Mouse (Mus musculus) WW6 (cell line): ENCODE data around the gene Bcl2l14.
A peak's percentile ranks its signal among the peaks of the same experiment; 100 is the strongest.

ENCODE experiments used
- DNase-seq: peaks from one replicate; pipeline ENCODE4 v3.0.0-alpha.2; 2013; ENCODE audit warnings: low read depth, low spot score

Bcl2l14 gene

GRCm38 (mm10) chr6:134442219-134442618 is 46.1 kb downstream of the Bcl2l14 start:
- no peak for DNase-seq

DNA sequence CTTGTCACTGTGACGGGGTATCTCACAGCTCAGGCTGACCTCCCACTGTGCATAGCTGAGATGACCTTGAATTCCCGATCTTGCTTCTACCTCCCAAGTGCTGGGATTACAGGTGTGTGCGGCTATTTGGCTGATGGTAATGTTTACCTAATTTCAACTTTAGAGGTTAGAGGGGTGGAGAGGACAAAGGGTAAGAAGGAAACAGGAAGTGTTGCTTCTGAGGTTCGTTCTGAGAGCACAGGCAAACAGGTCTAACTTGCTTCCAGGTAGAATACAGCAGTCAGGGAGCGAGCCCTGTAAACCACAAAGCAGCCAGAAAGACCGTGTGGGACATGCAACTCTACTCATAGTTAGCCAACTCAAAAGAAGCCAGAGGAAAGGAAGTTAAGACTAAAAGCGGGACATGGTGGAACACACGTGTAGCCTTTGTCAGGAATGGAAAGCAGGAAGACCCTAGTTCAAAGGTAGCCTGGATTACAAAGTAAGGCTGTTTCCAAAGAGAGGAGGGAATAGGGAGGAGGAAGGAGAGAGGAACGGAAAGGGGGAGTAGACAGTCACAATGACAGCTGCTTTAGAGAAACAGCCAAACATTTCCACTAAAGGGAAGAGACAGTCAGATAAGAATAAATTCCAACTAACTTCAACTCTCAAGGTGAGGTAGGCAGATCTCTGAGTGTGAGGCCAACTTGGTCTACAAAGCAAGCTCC is 47.2 kb downstream of the Bcl2l14 start:
- no peak for DNase-seq

- DNase-seq = no peak
These were observed 47.8 kb downstream of the Bcl2l14 start for GRCm38 (mm10) chr6:134443925-134444324.

DNA sequence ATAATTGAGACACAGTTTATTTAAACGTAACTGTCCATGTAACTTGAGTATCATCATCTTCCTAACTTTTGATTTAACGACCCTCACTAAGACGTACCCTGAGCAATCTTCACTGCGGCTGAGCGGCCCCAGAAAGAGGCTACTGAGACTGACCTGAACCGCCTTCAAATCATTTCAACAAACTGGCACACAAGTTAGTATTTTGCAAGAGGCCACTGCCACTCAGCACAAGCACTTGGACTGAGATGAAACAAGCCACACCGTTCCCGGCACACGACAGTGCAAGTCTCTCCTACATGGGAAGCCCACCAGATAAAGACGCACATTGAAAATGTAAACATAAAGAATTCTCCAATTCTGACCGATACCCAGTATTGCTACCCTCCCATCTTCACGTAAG is 52.3 kb downstream of the Bcl2l14 start:
- no peak for DNase-seq

- no peak for DNase-seq
These were observed 53.8 kb downstream of the Bcl2l14 start for GRCm38 (mm10) chr6:134449958-134450357.

GRCm38 (mm10) chr6:134450661-134451119 is 54.6 kb downstream of the Bcl2l14 start:
- no peak for DNase-seq

DNA sequence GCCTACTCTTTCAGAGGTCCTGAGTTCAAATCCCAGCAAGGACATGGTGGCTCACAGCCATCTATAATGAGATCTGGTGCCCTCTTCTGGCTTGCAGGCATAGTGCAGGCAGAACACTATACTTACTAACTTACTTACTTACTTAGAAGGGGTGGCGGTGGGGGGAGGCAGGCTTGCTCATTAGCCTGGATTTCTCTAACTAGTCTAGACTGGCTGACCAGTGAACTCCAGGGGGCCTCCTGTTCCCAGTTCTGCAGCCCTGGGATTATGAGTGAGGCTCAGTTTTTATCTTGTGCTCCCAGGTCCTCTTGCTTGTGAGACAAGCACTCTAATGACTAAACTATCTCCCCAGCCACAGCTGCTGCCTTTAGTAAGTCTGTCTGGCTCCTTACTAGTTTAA is 58.0 kb downstream of the Bcl2l14 start:
- DNase-seq = no peak

- no peak for DNase-seq
These were observed 62.3 kb downstream of the Bcl2l14 start for GRCm38 (mm10) chr6:134458376-134458775.

- DNase-seq = no peak
These were observed 65.1 kb downstream of the Bcl2l14 start for GRCm38 (mm10) chr6:134461175-134461574.

DNA sequence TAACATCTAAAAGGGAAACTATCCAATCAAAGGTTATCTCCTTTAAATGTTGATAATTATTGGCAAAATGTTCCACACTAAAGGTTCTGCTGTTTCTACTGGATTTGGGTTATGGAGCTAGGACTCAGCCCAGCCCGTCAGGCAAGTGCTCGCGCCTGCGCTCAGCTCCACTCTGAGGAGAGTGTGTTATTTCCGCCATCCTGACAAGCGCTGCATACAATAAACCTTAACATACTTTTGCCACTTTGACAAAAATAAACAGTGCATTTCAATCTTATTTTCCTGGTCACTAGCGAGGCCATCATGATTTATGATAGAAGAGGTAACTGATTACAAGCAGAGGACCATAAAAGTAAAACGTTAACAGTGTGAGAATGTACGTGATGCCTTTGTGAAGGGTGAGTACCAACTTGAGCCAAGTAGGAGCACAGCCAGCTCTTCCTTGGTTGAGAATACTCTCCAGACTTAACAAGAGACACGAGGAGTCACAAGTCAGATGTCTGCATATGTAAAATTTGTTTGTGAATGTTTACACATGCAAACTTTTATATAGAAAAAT is 70.6 kb downstream of the Bcl2l14 start:
- DNase-seq = no peak

DNA sequence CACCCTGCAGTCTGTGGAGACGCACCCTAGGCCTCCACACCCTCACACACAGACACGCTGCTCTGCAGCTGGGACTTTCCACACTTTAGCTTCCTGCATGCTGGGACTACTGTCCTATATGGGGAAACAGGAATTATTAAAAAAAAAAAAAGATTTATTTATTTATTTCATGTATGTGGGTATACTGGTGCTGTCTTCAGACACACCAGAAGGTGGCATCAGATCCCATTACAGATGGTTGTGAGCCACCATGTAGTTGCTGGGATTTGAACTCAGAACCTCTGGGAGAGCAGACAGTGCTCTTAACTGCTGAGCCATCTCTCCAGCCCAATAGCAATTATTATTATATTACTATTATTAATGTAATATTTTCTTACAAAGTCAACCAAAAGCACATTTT is 73.2 kb downstream of the Bcl2l14 start:
- DNase-seq = no peak

GRCm38 (mm10) chr6:134470857-134471256 is 74.7 kb downstream of the Bcl2l14 start:
- peak; percentile 28 for DNase-seq

GRCm38 (mm10) chr6:134473143-134473561 is 77.0 kb downstream of the Bcl2l14 start:
- no peak for DNase-seq

- DNase-seq = no peak
These were observed 83.4 kb downstream of the Bcl2l14 start for GRCm38 (mm10) chr6:134479481-134479880.

GRCm38 (mm10) chr6:134486318-134486717 is 90.2 kb downstream of the Bcl2l14 start:
- no peak for DNase-seq
